Mouse (Mus musculus): ENCODE results near the gene Apc2. TPM values are rescaled to one million over a fixed set of nuclear protein-coding genes. Genes with fewer than 3 reads are reported as not detected.
"Not testable (repeated sequence)": the region's sequence is repeated elsewhere in the genome, so short reads cannot be mapped to it uniquely, and the experiment has no call there.

Gene Apc2
- total RNA-seq, 2 experiments from 2014 or later, result 4.7 to 5.0 TPM

- DNase-seq, result peak; percentile 88 to 94
- intact Hi-C loops (cut with DNase I), result loop anchor here (1.0 to 10.0 kb wide), 2 partner anchors 34 to 165 kb away; partner anchors contain the start of genes 1600002K03Rik and Efna2
Observed at GRCm38 (mm10) chr10:80339941-80340750, 44.4 kb downstream of the Apc2 start.

- no peak for DNase-seq
- intact Hi-C loops (cut with DNase I), result loop anchor here (10.0 kb wide), 1 partner anchor 166 kb away; the partner anchor contains the start of genes 1600002K03Rik and Efna2
Observed at GRCm38 (mm10) chr10:80341026-80341425, 45.2 kb downstream of the Apc2 start.

GRCm38 (mm10) chr10:80341491-80342304 lies 45.9 kb downstream of the Apc2 start:
- no peak for DNase-seq
- intact Hi-C loops (cut with DNase I), result loop anchor here (10.0 kb wide), 1 partner anchor 167 kb away; the partner anchor contains the start of genes 1600002K03Rik and Efna2

- intact Hi-C loops (cut with DNase I), result loop anchor here (10.0 kb wide), 1 partner anchor 168 kb away; the partner anchor contains the start of genes 1600002K03Rik and Efna2
Observed at GRCm38 (mm10) chr10:80342305-80342748, 46.5 kb downstream of the Apc2 start.

GRCm38 (mm10) chr10:80342749-80343424 lies 47.1 kb downstream of the Apc2 start:
- intact Hi-C loops (cut with DNase I), result loop anchor here (10.0 kb wide), 1 partner anchor 168 kb away; the partner anchor contains the start of genes 1600002K03Rik and Efna2
- DNase-seq, result peak; percentile 53 to 62

More at GRCm38 (mm10) chr10:80342305-80342748, 46.5 kb downstream of the Apc2 start:
- no peak for DNase-seq

GRCm38 (mm10) chr10:80343425-80343895 lies 47.7 kb downstream of the Apc2 start:
- no peak for DNase-seq
- intact Hi-C loops (cut with DNase I), result loop anchor here (10.0 kb wide), 1 partner anchor 169 kb away; the partner anchor contains the start of genes 1600002K03Rik and Efna2

GRCm38 (mm10) chr10:80344131-80344661 lies 48.4 kb downstream of the Apc2 start:
- peak in 1 of 2 experiments; percentile 44 for DNase-seq
- intact Hi-C loops (cut with DNase I), result loop anchor here (10.0 kb wide), 1 partner anchor 169 kb away; the partner anchor contains the start of genes 1600002K03Rik and Efna2

GRCm38 (mm10) chr10:80345122-80345521 lies 49.3 kb downstream of the Apc2 start:
- DNase-seq, result no peak
- intact Hi-C loops (cut with DNase I), result loop anchor here (10.0 kb wide), 1 partner anchor 170 kb away; the partner anchor contains the start of genes 1600002K03Rik and Efna2

GRCm38 (mm10) chr10:80345929-80346328 lies 50.2 kb downstream of the Apc2 start:
- intact Hi-C loops (cut with DNase I), result loop anchor here (10.0 kb wide), 1 partner anchor 171 kb away; the partner anchor contains the start of genes 1600002K03Rik and Efna2

GRCm38 (mm10) chr10:80347514-80347967 lies 51.8 kb downstream of the Apc2 start:
- peak; percentile 61 to 63 for DNase-seq
- intact Hi-C loops (cut with DNase I), result loop anchor here (10.0 kb wide), 1 partner anchor 173 kb away; the partner anchor contains the start of genes 1600002K03Rik and Efna2

More at GRCm38 (mm10) chr10:80345929-80346328, 50.2 kb downstream of the Apc2 start:
- DNase-seq, result not testable (repeated sequence)

GRCm38 (mm10) chr10:80348244-80348781 lies 52.5 kb downstream of the Apc2 start, which contains the start of gene Adamtsl5:
Gene Adamtsl5, minus strand, starts transcription at chr10:80348412.
- intact Hi-C loops (cut with DNase I), result loop anchor here (1.0 to 10.0 kb wide), 2 partner anchors 53 to 174 kb away; partner anchors contain the start of genes 1600002K03Rik, Apc2 and Efna2
- DNase-seq, result peak; percentile 82

- peak; percentile 48 to 69 for DNase-seq
- intact Hi-C loops (cut with DNase I), result loop anchor here (1.0 to 10.0 kb wide), 2 partner anchors 54 to 174 kb away; partner anchors contain the start of genes 1600002K03Rik, Apc2 and Efna2
Observed at GRCm38 (mm10) chr10:80348981-80349380, 53.2 kb downstream of the Apc2 start.

GRCm38 (mm10) chr10:80350292-80350691 lies 54.5 kb downstream of the Apc2 start:
- peak; percentile 90 to 94 for DNase-seq
- intact Hi-C loops (cut with DNase I), result loop anchor here (1.0 kb wide), 1 partner anchor 24 kb away; no protein-coding TSS in a partner anchor

GRCm38 (mm10) chr10:80351896-80352295 lies 56.1 kb downstream of the Apc2 start:
- intact Hi-C loops (cut with DNase I), result no loop called here
- no peak for DNase-seq

GRCm38 (mm10) chr10:80352727-80353126 lies 57.0 kb downstream of the Apc2 start:
- intact Hi-C loops (cut with DNase I), result no loop called here
- DNase-seq, result no peak

- DNase-seq, result no peak
- intact Hi-C loops (cut with DNase I), result no loop called here
Observed at GRCm38 (mm10) chr10:80355431-80355830, 59.7 kb downstream of the Apc2 start.

GRCm38 (mm10) chr10:80356001-80356682 lies 60.4 kb downstream of the Apc2 start, which contains the start of gene Plk5:
Gene Plk5, plus strand, starts transcription at chr10:80356459.
- no peak for DNase-seq
- intact Hi-C loops (cut with DNase I), result no loop called here

- DNase-seq, result no peak
- intact Hi-C loops (cut with DNase I), result no loop called here
Observed at GRCm38 (mm10) chr10:80356737-80357136, 61.0 kb downstream of the Apc2 start.
